Mouse (Mus musculus) embryonic facial prominence, embryonic 11.5 days (tissue): Measurements from ENCODE around the gene Vars2. TPM values are rescaled to one million over a fixed set of nuclear protein-coding genes. Genes with fewer than 3 reads are reported as not detected.

Experiments used
- polyA plus RNA-seq: library from polyadenylated mRNA; unstranded; fragments of >200 nt; fragmentation: Nextera tagmentation; extraction: Ambion mirVana; gene quantifications from 2 replicates; pipeline ENCODE4 v1.2.1, GENCODE M21; 2014

Vars2 gene
- polyA plus RNA-seq, 1 experiment from 2014 or later, result 10.4 TPM

Other genes with a start within 250 kb of the Vars2 start
- gene H2-Q6, start 242.7 kb downstream of the Vars2 start, polyA plus RNA-seq, result 0.74 and 1.0 TPM in 2 replicates
- gene H2-Q7, start 228.4 kb downstream of the Vars2 start, polyA plus RNA-seq, result 8.4 and 8.8 TPM in 2 replicates
- 0.18 TPM in 2 replicates for gene H2-Q10, start 197.5 kb downstream of the Vars2 start, polyA plus RNA-seq
- 0.15 TPM in 1 of 2 replicates, not detected in the other for gene Pou5f1, start 161.6 kb downstream of the Vars2 start, polyA plus RNA-seq
- 59.0 and 62.2 TPM in 2 replicates for gene Tcf19, start 150.8 kb downstream of the Vars2 start, polyA plus RNA-seq
- 11.4 and 11.8 TPM in 2 replicates for gene Cchcr1, start 150.5 kb downstream of the Vars2 start, polyA plus RNA-seq
- gene Psors1c2, start 134.4 kb downstream of the Vars2 start, polyA plus RNA-seq, result 0.60 and 1.0 TPM in 2 replicates
- not detected in 2 replicates for gene Cdsn, start 115.5 kb downstream of the Vars2 start, polyA plus RNA-seq
- not detected in 2 replicates for gene 2300002M23Rik, start 100.1 kb downstream of the Vars2 start, polyA plus RNA-seq
- gene Sfta2, start 66.0 kb downstream of the Vars2 start, polyA plus RNA-seq, result not detected in 2 replicates
- gene Gm9573, start 41.0 kb downstream of the Vars2 start, polyA plus RNA-seq, result not detected in 2 replicates
- 0.13 and 0.28 TPM in 2 replicates for gene Mucl3, start 23.9 kb downstream of the Vars2 start, polyA plus RNA-seq
- gene Gtf2h4, start 6.1 kb upstream of the Vars2 start, polyA plus RNA-seq, result 43.3 and 53.4 TPM in 2 replicates
- gene Ddr1, start 37.0 kb upstream of the Vars2 start, polyA plus RNA-seq, result 20.4 and 24.6 TPM in 2 replicates
- gene Ier3, start 154.1 kb upstream of the Vars2 start, polyA plus RNA-seq, result 2.7 and 3.4 TPM in 2 replicates
- gene Flot1, start 155.6 kb upstream of the Vars2 start, polyA plus RNA-seq, result 46.7 and 53.8 TPM in 2 replicates
- gene Tubb5, start 170.7 kb upstream of the Vars2 start, polyA plus RNA-seq, result 1,420 and 1,481 TPM in 2 replicates
- 22.2 and 23.4 TPM in 2 replicates for gene Mdc1, start 173.9 kb upstream of the Vars2 start, polyA plus RNA-seq
- gene Nrm, start 193.7 kb upstream of the Vars2 start, polyA plus RNA-seq, result 48.8 and 53.2 TPM in 2 replicates
- gene Ppp1r18, start 198.0 kb upstream of the Vars2 start, polyA plus RNA-seq, result 24.1 and 24.6 TPM in 2 replicates
- gene Dhx16, start 212.2 kb upstream of the Vars2 start, polyA plus RNA-seq, result 38.6 and 47.2 TPM in 2 replicates
- 21.2 and 25.6 TPM in 2 replicates for gene 2310061I04Rik, start 229.8 kb upstream of the Vars2 start, polyA plus RNA-seq
- gene Atat1, start 242.5 kb upstream of the Vars2 start, polyA plus RNA-seq, result 101 and 108 TPM in 2 replicates
- gene Mrps18b, start 248.8 kb upstream of the Vars2 start, polyA plus RNA-seq, result 69.5 and 72.0 TPM in 2 replicates
- gene Ppp1r10, start 248.8 kb upstream of the Vars2 start, polyA plus RNA-seq, result 38.1 and 38.2 TPM in 2 replicates